Mouse (Mus musculus): ENCODE measurements around the gene Nkg7.

Nkg7 gene

GRCm38 (mm10) chr7:43448246-43448645 lies 11.4 kb downstream of the Nkg7 start:
- no peak for DNase-seq

- DNase-seq: no peak
Measured at GRCm38 (mm10) chr7:43449811-43450210, 12.9 kb downstream of the Nkg7 start.

GRCm38 (mm10) chr7:43451726-43452125 lies 14.9 kb downstream of the Nkg7 start:
- DNase-seq: no peak

- peak; percentile 50 for DNase-seq
Measured at GRCm38 (mm10) chr7:43452609-43453008, 15.7 kb downstream of the Nkg7 start.

- DNase-seq: no peak
Measured at GRCm38 (mm10) chr7:43453599-43454355, 16.9 kb downstream of the Nkg7 start.

GRCm38 (mm10) chr7:43454371-43454770 lies 17.5 kb downstream of the Nkg7 start:
- no peak for DNase-seq

- DNase-seq: no peak
Measured at GRCm38 (mm10) chr7:43462851-43463250, 26.0 kb downstream of the Nkg7 start, which contains the start of gene Vsig10l. TSS of gene Vsig10l (plus strand) at chr7:43463151.

- no peak for DNase-seq
Measured at GRCm38 (mm10) chr7:43463976-43464375, 27.1 kb downstream of the Nkg7 start.

- DNase-seq: peak; percentile 30
Measured at GRCm38 (mm10) chr7:43464864-43465343, 28.0 kb downstream of the Nkg7 start.

GRCm38 (mm10) chr7:43465344-43466098 lies 28.6 kb downstream of the Nkg7 start:
- DNase-seq: peak; percentile 96

GRCm38 (mm10) chr7:43466099-43466694 lies 29.3 kb downstream of the Nkg7 start:
- DNase-seq: peak; percentile 93

GRCm38 (mm10) chr7:43470373-43470772 lies 33.5 kb downstream of the Nkg7 start:
- peak; percentile 37 for DNase-seq

- no peak for DNase-seq
Measured at GRCm38 (mm10) chr7:43475706-43476105, 38.8 kb downstream of the Nkg7 start.

- no peak for DNase-seq
Measured at GRCm38 (mm10) chr7:43476376-43476775, 39.5 kb downstream of the Nkg7 start.

GRCm38 (mm10) chr7:43481191-43481590 lies 44.3 kb downstream of the Nkg7 start:
- no peak for DNase-seq

- peak; percentile 51 for DNase-seq
Measured at GRCm38 (mm10) chr7:43482090-43482716, 45.3 kb downstream of the Nkg7 start.

- peak; percentile 38 for DNase-seq
Measured at GRCm38 (mm10) chr7:43483236-43483635, 46.4 kb downstream of the Nkg7 start.
